Mouse (Mus musculus) spleen, postnatal 4 days (tissue): Measurements from ENCODE around the gene Cd151.
A peak's percentile ranks its signal among the peaks of the same experiment; 100 is the strongest.

ENCODE experiments used
- DNase-seq, 2 experiments: peaks; one replicate each; pipeline ENCODE4 v3.0.0; 2022; ENCODE audit warnings: low spot score in 2 of 2

Cd151 gene

DNA sequence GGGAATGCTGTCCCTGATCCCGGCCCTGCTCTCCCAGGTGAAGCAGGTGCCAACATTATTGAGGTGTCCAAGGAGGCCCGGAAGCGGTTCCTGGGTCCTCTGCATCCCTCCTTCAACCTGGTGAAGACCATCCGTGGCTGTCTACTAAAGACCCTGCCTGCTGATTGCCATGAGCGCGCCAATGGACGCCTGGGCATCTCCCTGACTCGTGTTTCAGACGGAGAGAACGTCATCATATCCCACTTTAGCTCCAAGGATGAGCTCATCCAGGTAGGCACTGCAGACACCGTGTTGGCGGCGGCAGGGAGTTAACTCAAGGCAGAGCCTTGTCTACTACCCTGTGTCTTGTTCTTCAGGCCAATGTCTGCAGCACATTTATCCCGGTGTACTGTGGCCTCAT, 10.0 kb upstream of the Cd151 start:
- no peak for DNase-seq

DNA sequence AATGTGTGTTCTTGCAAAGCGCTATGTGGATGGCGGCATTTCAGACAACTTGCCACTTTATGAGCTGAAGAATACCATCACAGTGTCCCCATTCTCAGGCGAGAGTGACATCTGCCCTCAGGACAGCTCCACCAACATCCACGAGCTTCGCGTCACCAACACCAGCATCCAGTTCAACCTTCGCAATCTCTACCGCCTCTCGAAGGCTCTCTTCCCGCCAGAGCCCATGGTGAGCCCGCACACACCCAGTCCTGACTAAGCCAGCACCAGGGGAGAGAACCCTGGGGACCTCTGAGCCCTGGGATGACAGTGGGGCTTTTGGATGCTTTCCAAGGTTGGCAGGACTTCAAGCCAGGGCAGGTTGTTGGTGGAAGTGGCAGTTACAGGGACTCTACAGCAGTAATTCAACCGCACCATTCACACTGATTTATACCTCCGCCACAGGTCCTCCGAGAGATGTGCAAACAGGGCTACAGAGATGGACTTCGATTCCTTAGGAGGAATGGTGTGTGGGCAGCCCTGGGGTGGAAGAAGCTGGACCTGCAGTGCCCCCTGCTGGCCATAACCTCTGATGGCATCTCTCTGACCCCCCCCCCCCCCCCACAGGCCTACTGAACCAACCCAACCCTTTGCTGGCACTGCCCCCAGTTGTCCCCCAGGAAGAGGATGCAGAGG, 9.1 kb upstream of the Cd151 start:
- DNase-seq, result peak; percentile 63 to 87

DNA sequence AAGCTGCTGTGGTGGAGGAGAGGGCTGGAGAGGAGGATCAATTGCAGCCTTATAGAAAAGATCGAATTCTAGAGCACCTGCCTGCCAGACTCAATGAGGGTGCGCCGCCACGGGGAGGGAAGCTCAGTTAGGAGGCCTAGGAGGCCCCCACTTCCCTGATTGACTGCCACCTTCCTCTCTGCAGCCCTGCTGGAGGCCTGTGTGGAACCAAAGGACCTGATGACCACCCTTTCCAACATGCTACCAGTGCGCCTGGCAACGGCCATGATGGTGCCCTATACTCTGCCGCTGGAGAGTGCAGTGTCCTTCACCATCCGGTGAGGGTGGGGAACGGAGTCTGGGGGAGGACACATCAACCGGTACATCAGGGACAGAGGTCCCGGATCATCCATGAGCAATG, 8.5 kb upstream of the Cd151 start:
- no peak for DNase-seq

DNA sequence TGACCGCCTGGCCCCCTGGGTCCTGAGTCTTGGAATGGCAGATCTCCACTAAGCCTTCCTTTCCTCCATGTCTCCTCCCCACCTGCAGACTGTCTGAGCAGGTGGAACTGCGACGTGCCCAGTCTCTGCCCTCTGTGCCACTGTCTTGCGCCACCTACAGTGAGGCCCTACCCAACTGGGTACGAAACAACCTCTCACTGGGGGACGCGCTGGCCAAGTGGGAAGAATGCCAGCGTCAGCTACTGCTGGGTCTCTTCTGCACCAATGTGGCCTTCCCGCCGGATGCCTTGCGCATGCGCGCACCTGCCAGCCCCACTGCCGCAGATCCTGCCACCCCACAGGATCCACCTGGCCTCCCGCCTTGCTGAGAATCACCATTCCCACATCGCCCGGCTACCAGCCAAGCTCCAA, 7.9 kb upstream of the Cd151 start:
- no peak for DNase-seq

DNA sequence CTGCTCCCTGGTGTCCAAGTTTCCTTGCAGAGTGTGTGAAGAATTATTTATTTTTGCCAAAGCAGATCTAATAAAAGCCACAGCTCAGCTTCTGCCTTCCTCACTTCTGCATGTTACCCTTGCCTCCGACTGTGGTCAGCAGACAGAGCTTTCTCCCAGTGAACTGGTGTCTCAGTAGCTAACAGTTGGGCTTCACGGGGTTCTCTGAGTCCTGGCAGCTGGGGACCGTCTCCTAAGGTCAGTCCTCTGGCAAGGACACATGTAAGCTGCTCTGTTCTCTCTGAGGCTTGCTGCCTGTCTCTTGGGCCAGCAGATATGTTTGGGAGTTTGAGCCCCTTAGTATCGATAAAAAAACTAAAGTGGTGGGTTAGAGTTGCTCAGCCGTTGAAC, 7.2 kb upstream of the Cd151 start:
- DNase-seq, result no peak

DNA sequence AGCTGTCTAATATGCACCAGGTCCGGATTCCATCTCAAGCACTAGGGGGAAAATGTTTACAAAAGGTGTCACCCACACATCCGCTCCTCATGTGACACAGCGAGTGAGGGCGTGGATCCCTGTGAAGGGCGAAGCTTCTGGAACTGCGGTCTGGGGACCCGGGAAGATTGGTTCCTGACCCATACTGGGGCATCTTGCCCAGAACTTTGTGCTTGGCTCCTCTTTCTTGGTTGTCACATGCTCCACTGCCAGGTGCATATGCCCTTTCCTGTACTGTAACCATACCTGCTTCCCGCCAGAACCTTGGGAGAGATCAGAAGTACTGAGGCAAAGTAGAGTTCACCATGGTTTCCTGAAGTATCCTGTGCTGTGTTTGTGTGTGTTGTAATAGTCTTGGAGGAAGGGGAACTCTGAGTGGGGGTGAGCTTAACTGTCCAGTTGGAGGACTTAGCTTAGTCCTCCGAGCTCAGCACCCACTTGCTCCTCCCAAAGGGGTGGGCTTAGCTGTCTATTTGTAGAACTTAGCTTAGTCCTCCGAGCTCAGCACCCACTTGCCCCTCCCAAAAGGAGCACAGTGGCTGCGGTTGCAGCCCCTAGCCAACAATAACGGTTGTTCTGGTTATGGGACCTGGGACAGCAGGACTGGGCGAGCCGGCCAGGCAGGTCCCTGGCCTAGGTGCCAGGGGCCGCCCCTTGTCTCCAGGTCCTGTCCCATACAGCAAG, 6.6 kb upstream of the Cd151 start, which contains the start of gene Cracr2b:
Cracr2b (plus strand) TSS at position 704 of the 723 bp plus-strand sequence.
- no peak for DNase-seq

DNA sequence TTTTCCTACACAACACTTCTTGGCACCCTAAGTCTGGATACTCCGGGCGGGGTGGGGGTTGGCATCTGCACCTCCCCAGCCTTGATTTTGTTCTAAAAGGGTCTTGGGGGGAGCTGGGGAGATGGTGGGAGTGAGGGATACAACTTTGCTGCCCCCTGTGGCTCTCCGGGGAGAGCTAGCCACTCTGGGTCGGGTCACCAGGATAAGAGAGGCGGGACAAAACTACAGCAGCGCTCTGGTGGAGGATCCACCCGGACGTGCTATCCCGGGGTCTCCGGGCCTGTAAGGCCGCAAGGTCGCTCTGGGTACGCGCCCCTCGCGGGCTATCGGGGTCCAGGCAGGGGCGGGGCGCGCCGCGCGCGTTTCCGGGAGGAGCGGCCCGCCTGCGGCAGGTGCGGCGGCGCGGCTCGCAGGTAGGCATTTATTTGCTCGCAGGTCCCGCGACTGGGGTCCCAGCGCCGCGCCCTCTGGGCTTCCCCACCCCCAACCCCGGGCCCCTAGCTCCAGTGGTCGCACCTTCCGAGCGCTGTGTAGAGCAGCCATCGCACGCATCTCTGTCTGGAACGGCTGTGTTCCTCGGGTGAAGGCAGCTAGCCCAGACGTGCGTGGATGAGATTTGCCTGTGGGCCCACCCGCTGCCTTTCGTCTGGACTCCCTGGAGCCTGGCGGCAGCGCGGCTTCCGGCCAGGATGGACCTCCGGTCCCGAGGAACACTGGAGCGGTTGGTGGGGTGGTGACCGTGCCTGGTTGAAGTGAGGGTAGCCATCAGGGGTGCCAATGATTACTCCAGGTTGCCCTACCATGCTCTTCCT, 5.5 kb upstream of the Cd151 start:
- DNase-seq, result peak in 1 of 2 experiments; percentile 66

DNA sequence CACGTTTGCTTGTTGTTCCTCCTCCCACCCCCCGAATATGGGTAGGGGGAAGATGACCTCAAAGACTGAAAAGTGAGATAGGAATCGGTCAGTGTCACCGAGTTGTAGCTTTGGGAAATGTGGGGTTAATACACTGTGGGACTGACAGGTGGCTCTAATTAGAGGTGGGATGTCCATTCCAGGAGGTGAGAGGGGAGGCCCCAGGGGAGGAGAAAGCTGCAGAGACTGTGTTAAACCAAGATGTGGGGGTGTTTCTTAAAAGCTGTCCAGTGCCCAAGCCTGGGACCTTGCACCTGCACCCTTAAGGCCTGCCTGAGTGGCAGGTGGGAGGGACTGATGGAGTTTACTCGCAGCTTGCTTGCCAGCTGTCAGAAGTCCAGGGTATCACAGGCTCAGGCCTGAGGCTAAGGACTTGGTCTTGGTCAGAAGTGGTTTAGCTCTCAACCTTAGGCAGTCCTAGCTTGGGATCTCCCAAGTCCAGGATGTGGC, 4.8 kb upstream of the Cd151 start:
- DNase-seq, result no peak

DNA sequence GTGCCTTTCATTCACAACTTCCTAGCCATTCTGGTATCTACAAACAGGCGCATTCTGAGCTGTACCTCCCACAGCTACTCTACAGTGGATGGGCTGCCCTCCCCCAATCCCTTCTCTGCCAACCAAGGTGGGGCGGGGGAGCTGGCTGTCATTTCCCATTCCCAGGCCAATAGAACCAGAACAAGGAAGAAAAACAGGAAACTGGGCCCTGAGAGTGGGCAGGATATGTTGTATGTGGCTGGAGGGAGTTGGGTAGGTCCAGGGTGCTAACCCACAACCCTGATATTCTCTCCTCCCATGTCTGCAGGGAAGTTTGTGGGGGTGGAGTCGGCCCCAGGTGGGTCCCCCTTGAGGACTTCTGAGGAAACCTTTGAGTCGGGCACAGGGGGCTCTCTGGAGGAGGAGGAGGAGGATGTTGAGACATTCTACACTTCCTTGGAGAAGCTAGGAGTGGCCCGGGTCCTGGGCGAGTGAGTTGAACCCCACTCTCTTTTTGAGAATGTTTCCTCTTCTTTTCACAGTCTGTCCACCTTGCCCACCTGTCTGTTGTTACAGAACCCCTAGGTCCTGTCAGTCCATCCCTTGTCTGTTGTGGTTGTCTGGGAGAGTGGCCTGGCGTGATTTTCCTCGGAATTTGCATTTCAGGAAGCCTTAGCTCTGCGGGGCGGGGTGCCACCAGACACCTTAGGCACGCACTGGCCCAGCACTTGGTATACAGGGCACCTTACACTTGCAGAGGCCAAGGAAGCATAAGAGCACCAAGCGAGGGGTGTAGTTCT, 3.2 kb upstream of the Cd151 start:
- peak in 1 of 2 experiments; percentile 61 for DNase-seq

DNA sequence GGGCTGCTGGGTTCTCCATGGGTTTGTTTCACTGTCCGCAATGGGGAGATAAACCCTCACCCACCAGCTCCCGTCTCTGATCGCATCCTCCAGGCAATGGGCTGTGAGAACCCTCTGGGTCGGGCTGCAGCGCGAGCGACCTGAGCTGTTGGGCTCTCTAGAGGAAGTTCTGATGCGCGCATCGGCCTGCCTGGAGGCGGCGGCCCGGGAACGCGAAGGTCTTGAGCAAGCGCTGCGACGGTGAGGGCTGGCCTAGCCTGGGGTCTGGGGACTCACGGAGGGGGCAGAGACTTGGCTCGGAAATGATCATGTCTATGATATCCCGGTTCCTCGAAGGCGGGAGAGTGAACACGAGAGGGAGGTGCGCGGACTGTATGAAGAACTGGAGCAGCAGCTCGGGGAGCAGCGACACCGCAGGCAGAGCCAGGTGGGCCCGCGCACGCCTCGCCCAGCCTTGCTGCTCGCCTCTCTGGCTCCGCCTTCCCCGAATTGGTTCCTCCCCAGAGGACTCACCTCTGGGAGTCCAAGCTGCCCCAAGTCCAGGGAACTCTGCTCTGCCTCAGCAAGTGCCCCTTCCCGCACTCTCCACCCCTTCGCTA, 2.5 kb upstream of the Cd151 start:
- peak; percentile 42 to 78 for DNase-seq

DNA sequence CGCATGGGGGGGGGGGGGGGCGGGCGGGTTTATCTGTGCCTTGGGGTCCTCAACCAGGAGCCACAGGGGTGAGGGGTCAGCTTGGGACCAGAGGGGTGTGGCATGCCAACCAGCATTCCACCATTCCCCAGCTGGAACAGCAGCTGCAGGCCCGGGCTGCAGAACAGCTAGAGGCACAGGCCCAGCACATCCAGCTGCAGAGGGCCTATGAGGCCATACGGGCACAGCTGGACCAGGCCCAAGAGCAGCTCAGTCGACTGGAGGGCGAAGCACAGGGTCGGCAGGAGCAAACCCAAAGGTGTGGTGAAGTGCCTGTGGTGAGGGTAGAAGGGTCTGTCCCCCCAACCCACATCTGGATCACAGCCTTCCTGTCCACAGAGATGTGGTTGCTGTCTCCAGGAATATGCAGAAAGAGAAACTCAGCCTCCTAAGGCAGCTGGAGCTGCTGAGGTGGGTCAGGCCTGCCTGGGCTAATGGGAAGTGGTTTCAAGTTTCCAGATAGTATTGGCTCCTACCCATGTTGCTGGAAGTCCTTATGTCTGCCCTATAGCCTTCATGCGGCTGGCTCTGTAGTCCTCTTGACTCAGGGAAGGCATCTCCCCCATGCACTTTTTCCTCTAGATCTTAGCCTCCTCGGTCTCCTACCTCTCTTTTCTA, 1.7 kb upstream of the Cd151 start:
- peak in 1 of 2 experiments; percentile 66 for DNase-seq

DNA sequence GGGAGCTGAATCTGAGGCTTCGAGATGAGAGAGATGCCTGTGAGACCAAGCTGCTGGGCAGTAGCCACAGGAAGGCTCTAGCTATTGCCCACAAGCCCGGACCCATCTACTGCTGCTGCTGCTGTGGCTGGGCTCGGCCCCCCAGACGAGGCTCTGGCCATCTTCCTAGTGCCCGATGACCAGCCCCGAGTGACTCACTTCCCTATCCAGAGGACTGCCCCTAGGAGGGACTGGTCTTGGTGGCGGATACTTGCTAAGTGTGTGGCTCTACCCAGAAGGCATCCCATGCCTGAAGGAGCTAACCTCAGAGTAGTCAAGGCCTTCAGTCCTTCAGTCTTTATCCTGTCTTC, 1.2 kb upstream of the Cd151 start:
- DNase-seq, result no peak

DNA sequence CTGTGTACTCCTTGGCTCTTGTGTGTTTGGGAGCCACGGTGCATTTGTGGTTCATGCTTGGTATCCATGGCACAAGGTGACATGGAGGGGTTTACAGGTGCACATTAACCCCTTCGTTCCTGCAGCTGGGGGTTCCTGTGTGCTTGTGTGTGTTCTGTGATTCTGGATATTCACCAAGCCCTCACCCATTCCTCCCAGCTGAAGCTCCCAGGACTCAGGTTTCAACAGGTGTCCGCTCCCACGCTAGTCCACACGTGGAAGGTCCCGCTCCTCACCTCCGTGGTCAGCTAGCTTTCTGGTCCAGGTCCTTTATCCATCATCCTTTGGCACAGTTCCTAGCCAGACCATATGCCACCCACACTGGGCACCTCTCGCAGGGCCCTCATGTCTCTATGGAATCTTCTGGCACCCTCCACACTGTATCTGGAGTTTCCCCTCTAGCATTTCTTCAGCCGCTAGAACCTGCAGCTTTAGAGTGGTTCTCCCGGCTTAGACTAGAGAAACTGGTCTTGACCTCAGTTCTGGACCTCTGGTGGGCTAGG, 514 bp upstream of the Cd151 start:
- no peak for DNase-seq

DNA sequence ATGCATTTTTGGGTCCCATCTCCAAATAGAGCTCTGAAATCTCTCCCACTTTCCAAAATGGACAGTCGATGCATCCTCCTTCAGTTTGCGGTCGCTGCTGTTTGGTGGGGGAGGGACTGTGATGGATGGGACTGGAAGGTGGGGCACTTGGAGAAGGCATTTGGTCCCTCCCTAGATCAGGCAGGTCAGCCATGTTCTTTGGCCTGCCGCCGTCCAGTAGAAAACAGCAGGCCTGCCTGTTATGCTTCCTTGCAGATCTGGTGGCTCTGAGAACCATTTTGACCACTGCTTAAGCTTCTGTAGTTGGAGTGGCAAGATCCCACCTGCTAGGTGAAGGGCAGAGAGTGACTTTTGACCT, 951 bp downstream of the Cd151 start:
- DNase-seq, result peak in 1 of 2 experiments; percentile 66

DNA sequence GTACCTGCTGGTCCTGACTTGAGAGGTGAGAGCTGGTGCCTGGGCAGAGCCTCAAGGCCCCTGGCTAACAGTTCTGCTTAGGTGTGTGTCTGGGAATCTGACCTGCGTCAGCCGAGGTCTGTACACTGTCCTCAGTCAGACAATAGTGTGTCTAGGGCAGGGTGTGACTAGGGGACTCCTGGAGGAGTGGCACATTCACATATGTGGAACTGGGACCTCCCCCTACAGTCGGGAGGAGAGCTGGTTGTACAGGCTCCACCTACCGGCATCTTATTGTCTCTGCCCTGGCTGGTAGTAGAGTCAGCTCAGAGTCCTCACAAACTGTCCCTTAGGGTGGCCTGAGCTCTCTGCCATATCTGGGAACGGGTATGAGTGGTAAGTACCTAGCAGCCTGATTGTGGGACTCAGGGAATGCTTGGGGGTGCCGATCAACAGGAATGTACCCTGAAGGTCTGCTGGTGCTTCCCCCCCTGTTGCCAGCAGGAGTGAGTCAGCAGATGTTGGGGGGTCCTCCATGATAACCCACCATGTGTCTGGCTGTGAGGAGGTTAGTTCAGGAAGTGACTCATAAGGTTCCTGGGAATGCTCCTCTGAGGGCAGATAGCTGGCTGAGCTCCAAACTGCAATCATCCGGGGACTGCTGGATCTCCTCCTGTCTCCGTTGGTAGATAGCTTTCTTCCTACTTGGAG, 1.5 kb downstream of the Cd151 start:
- peak; percentile 68 to 74 for DNase-seq

DNA sequence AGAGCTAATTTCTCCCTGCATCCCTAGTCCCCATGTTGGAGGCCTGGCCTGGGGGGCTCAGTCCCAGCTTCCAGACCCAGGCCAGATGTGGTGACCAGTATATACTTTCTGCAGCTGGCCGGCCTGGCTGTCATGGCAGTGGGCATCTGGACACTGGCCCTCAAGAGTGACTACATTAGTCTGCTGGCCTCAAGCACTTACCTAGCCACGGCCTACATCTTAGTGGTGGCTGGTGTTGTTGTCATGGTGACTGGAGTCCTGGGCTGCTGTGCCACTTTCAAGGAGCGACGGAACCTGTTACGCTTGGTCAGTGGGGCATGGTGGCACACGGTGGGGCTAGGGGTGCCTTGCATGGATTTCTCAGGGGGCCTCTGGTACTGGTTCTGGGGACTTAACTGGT, 2.2 kb downstream of the Cd151 start:
- peak in 1 of 2 experiments; percentile 59 for DNase-seq

DNA sequence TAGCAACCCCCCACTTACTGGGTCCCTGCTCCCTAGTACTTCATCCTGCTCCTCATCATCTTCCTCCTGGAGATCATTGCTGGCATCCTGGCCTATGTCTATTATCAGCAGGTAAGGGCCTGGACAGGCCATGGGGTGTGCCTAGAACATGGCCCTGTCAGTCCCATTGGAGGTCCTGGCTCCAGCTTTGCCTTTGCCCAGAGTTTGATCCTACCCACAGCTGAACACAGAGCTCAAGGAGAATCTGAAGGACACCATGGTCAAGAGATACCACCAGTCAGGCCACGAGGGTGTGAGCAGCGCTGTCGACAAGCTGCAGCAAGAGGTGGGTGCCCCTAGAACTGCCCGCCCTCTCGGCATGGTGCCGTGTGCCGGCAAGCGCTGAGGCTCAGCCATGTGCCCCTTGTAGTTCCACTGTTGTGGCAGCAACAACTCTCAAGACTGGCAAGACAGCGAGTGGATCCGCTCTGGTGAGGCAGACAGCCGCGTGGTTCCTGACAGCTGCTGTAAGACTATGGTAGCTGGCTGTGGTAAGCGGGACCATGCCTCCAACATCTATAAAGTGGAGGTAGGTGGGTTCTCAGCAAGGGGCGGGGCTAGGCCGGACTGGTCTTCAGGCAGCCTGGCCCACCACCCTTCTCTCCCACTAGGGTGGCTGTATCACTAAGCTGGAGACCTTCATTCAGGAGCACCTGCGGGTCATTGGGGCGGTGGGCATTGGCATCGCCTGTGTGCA, 2.9 kb downstream of the Cd151 start:
- no peak for DNase-seq

DNA sequence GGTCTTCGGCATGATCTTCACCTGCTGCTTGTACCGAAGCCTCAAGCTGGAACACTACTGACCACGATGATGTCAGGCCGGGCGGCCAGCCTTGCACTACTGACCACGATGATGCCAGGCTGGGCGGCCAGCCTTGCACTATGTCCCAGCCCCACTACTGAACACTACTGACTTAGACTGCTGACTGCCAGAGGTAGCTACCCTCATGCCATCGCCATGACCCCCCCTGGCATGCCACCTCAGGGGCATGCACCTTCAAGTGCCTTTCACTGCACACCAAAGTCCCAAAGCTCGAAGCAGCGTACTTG, 3.4 kb downstream of the Cd151 start:
- DNase-seq, result no peak

DNA sequence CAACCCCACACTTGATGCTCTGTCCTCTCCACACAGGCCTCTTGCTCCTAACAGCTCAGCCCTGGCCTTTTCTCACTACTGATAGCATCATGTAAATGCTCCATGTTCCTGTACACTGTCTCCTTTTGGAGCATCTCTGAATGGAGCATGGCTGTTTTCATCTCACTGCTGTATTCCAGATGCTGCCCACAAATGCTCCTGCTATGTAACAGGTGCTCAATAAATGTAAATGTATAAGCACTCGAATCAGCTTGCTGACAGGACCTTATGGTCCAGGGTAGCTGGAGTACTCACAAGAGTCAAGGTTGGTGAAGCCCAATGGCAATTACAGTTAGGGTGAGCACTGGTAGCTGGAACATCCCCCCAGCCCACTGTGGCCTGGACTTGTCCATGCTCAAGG, 4.0 kb downstream of the Cd151 start:
- no peak for DNase-seq
